Mouse (Mus musculus): ENCODE data around the gene Abhd17a.

DNA sequence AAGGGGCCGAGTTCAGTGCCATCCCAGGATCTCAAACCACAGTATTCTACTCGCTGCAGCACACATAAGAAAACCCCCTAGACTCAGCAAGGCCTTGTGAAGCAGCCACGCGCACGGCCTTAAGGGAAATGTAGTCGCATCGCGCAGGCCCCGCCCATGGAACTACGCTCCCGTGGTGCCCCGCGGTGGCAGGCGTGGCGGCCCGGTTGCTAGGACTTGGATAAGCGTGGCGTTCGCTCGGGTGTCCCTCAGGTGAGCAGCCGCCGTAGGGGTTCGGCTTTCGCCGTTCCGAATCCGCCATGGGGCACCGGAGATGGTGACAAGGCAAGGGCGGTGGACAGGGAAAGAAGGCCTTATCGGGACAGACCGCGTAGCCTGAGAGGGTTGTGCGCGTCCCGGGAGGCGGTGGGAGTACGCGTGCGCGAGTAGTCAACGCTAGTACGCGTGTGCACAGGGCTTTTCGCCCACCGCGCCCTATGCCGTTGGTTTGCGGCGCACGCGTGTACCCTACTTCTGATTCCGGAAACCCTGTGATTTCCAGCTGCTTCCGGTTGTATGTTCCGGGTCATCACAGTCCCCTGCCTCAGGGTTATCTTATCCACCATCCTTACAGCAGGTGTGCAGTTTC is 12.7 kb upstream of the Abhd17a start, which contains the start of the genes Scamp4 and Adat3:
- TF ChIP-seq POLR2A (IDR thresholded peaks at IDR 0.05; ENCODE audit: extremely low read depth, insufficient read depth, low read length): peak; percentile 53; the same call in 1 of the 2 replicates
- no peak for TF ChIP-seq CTCF (IDR thresholded peaks at IDR 0.05; ENCODE audit: low read depth, low read length)

Data from liver, adult 2 months (tissue).